Mouse (Mus musculus) layer of hippocampus, adult 2 months (tissue): ENCODE measurements around the gene Reg4. TPM values are rescaled to one million over a fixed set of nuclear protein-coding genes. Genes with fewer than 3 reads are reported as not detected.

ENCODE experiments used
- DNase-seq, 2 experiments: peaks; one replicate each; pipeline ENCODE4 v3.0.0; 2022; ENCODE audit warnings: low spot score in 2 of 2
- H3K27ac ChIP-seq: fragments of 200-600 bp; 2 replicates; pipeline ENCODE4 v1.8.1; 2022
- H3K4me3 ChIP-seq: fragments of 200-600 bp; 2 replicates; pipeline ENCODE4 v1.8.1; 2022; ENCODE audit warnings: mild to moderate bottlenecking
- CTCF ChIP-seq: fragments of 200-600 bp; conservative IDR thresholded peaks from 2 replicates; pipeline ENCODE4 v1.8.1; 2022; ENCODE audit warnings: antibody characterized with exemption, mild to moderate bottlenecking, moderate library complexity
- long read RNA-seq, 2 experiments: library from polyadenylated mRNA; stranded (forward); transcript quantifications; one replicate each; pipeline ENCODE4 v2.0.0; 2021; ENCODE audit warnings: borderline mapping rate in 2 of 2
- total RNA-seq, 2 experiments: library from RNA; stranded (reverse); gene quantifications; 2 replicates each; pipeline ENCODE4 v1.2.3; 2021

The Reg4 gene
- total RNA-seq = not detected
- long read RNA-seq, experiment 1 = 0 reads
- long read RNA-seq, experiment 2 = 0 reads

DNA sequence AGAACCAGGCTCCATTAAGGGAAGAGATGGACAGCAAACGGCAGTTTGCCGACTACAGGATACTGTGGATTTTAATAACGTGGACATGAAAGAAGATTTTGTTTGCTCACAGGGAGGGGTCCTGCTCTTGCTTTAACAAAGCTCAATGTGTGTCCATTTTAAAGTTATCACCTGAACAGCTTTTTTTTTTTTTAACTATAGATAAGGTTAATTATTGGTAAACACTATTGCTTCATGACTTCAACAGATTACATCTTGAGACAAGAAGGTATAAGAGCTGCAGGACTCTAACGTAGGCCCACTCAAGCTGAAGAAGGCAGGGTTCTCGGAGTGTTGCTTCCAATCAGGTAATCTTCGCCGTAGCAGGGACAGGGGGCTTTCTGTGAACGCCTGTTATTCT is at the start of gene Reg4:
Gene Reg4, plus strand, starts transcription at position 301 of the 400 bp plus-strand sequence.
- no peak for DNase-seq
- H3K4me3 ChIP-seq = no peak within 1 kb of the TSS
- no peak within 1 kb of the TSS for H3K27ac ChIP-seq
- TF ChIP-seq CTCF = no peak

DNA sequence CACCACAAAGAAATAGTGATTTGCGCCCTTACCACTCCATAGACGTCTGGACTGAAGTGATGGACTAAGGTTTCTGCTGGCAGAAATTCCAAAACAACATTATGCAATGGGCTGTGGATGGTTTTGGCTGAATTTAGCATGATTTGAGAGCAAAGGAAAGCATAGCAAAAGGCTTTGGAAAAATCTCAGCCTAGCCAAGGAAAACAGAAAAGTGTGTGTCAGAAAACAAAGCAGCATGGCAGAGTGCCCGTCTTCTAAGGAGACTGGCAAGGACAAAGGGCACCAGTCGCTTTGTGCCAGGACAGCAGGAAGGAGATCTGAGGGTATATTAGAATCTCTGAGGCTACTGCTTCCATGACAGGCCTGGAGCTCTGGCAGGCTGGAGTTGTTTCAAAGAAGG is 43.6 kb upstream of the Reg4 start:
- Histone ChIP-seq H3K4me3 (no peak overlapping the region), H3K27ac (peak overlapping the region; percentile 64)
- peak; percentile 20 to 32 for DNase-seq
- TF ChIP-seq CTCF = no peak

DNA sequence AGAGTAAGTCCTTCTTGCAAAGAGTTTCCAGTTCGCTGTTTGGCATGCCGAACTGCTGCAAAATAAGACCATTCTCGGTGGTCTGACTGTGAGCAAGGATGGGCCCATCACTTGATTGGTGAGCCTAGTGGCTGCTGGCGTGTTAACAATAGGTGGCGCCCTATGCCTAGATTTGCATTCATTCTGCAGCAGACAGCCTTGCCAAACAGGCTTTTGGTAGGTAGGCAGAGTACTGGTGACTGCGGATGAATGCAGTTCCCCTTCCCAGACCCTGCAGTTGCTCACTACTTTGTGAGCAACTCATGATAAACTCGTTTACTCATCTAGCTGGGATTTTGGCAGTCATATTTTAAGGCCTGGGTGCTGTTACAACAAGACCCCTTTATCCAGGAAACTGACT is 41.2 kb upstream of the Reg4 start:
- peak; percentile 66 to 71 for DNase-seq
- Histone ChIP-seq H3K27ac (0 out of 2 replicates have a peak overlapping the region, but pooled peaks have one; percentile 24), H3K4me3 (no peak overlapping the region)
- TF ChIP-seq CTCF = peak; percentile 89

GRCm38 (mm10) chr3:98185163-98185714 is 36.7 kb upstream of the Reg4 start:
- DNase-seq = no peak
- H3K4me3 ChIP-seq = no peak overlapping the region
- peak overlapping the region; percentile 39; the same call in 1 of the 2 replicates for H3K27ac ChIP-seq
- TF ChIP-seq CTCF = no peak

DNA sequence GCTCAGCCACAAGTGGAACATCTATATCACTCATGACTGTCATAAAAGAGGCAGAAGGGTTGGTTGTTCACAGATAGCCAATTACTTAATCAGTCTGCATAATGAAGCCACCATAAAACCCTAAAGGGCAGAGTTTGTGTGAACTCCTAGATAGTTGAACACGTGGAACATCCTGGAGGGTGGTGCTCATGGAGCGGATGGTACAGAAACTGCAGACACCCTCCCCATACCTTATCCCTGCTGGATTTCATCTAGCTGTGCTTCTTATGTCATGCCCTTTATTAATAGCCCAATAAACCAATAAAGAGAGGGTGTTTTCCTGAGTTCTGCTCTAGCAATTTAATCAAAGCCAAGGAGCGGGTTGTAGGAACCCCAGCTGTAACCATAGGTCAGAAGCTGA is 34.2 kb upstream of the Reg4 start:
- TF ChIP-seq CTCF = no peak
- DNase-seq = no peak
- Histone ChIP-seq H3K27ac (no peak overlapping the region), H3K4me3 (no peak overlapping the region)

GRCm38 (mm10) chr3:98197711-98198532 is 24.0 kb upstream of the Reg4 start:
- Histone ChIP-seq H3K4me3 (no peak overlapping the region), H3K27ac (peak overlapping the region; percentile 36; the same call in 1 of the 2 replicates)
- DNase-seq = no peak
- no peak for TF ChIP-seq CTCF

GRCm38 (mm10) chr3:98199747-98200146 is 22.2 kb upstream of the Reg4 start:
- Histone ChIP-seq H3K27ac (no peak overlapping the region), H3K4me3 (no peak overlapping the region)
- no peak for DNase-seq
- no peak for TF ChIP-seq CTCF

- Histone ChIP-seq H3K27ac (no peak overlapping the region), H3K4me3 (no peak overlapping the region)
- no peak for TF ChIP-seq CTCF
- DNase-seq = no peak
Measured at GRCm38 (mm10) chr3:98203282-98203681, 18.7 kb upstream of the Reg4 start.

- Histone ChIP-seq H3K4me3 (no peak overlapping the region), H3K27ac (no peak overlapping the region)
- no peak for TF ChIP-seq CTCF
- no peak for DNase-seq
Measured at GRCm38 (mm10) chr3:98206977-98207376, 15.0 kb upstream of the Reg4 start.

DNA sequence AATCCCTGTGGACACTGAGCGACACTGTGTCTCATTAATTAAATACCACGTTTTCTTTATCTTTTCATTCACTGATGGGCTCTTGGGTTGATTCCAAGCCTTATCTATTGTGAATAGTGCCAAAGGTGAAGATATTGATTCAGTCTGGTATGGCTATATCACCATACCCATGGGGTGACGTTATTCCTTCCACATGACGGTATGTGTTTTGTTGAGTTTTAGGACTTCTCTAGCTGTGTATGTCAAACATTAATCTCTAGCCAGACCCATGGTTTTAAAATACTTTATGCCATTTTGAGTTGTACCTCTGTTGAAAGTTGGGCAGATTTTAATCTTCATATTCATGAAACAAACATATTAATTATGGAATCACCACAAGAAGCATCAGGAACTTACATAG is 12.8 kb upstream of the Reg4 start:
- Histone ChIP-seq H3K4me3 (no peak overlapping the region), H3K27ac (no peak overlapping the region)
- DNase-seq = no peak
- TF ChIP-seq CTCF = no peak

DNA sequence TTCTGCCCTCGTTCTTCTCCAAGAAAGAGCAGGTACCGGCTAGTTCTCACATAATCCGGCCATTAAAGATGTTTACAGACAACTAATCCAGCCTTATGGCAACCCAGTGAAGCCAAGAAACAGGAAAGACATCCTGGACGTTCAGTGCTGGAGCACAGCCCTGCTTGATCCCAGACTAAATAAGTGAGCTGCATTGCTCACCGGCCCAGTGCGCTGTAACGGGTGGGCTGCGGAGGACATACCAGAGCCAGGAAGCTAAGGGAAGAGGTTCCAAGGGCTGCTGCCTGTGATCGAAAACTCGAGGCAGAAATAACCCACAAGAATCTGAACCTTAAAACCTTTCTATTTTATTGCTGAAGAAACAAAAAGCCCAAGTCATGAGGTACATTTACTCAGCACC is 11.1 kb upstream of the Reg4 start:
- DNase-seq = no peak
- no peak overlapping the region for H3K4me3 ChIP-seq
- TF ChIP-seq CTCF = no peak
- peak overlapping the region; percentile 92 for H3K27ac ChIP-seq

GRCm38 (mm10) chr3:98211301-98212081 is 10.5 kb upstream of the Reg4 start:
- peak; percentile 77 to 88 for DNase-seq
- Histone ChIP-seq H3K4me3 (no peak overlapping the region), H3K27ac (peak overlapping the region; percentile 92)
- TF ChIP-seq CTCF = no peak

GRCm38 (mm10) chr3:98216296-98216695 is 5.7 kb upstream of the Reg4 start:
- Histone ChIP-seq H3K27ac (no peak overlapping the region), H3K4me3 (no peak overlapping the region)
- TF ChIP-seq CTCF = no peak
- no peak for DNase-seq
